Mouse (Mus musculus): ENCODE results near the gene Olfr684.
A peak's percentile ranks its signal among the peaks of the same experiment; 100 is the strongest.

The Olfr684 gene

DNA sequence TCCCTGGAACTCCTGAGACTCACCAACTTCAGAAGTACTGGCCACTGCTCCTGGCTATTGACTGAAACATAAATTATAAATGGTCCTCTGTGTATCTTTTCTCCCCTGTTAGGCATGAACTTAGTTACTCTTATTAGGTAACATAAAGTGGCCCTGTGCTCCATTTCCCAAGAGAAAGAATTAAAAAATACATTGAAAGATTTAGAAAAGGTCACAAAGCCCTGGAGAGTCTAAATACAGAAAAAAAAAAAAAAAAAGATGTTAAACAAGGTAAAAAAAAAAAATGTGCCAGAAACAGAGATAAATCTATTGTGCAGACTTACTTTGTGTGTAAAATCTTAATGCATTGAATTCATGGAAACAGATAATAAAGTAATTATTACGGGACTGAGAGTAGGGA lies at the start of gene Olfr684:
Gene Olfr684, minus strand, starts transcription at position 101 of the 400 bp plus-strand sequence.
- no peak for DNase-seq

DNA sequence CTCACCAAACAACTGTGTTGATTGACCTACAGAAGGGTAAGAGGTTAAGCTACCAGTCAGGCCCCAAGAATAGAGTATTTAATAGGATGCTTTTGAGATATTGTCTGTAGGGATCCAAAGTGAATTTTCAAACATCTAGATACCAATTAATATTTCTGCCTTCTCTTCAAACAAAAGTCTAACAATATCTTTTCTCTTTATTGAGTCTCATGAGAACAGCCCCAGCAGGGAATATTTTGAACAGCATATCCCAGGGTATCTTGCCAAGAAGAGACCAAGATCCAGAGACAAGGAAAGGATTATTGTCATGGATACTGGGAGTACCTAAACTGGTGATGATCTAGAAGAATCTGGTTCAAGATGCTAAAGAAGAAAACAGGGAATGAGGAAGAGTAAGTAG lies 43.9 kb upstream of the Olfr684 start, which contains the start of gene Olfr686:
Gene Olfr686, minus strand, starts transcription at position 101 of the 400 bp plus-strand sequence.
- DNase-seq: no peak

DNA sequence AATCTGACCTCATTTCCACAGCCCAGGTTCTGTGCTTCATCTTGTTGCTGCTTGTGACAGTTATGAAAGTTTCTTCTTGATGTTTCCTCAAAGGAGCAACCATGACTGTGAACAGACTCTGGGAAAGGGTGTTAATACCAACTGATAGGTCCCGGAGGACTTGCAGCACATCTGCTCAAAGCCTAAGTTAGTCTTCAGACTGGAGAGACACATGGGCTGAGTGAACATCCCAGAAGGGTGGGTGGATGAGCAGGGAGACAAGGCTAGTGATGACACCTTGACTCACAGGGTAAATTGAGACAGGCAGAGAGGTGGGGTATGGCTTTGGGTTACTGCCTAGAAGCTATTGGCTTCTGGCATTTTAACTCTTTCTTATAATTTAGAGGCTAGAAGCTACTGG lies 22.5 kb upstream of the Olfr684 start, which contains the start of gene Olfr685:
Gene Olfr685, minus strand, starts transcription at position 101 of the 400 bp plus-strand sequence.
- no peak for DNase-seq

DNA sequence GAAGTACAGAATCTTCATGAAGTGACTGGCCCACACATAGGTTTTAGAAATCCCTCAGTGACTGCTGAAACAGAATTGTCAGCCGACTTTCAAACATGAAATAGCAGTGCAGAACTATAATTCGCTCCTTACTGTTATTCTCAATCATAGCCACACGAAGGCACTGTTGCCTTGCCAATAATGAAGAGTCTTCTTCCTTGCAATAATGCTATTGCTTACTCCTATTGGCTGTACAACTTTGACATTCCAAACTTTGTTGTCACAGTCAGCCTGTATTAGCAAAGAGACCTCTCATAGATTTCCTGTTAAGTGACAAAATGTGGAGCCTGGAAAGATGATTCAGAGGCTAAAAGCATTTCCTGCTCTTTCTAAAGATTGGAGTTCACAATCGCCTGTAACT lies 7.3 kb upstream of the Olfr684 start:
- peak in 1 of 2 experiments; percentile 12 for DNase-seq

DNA sequence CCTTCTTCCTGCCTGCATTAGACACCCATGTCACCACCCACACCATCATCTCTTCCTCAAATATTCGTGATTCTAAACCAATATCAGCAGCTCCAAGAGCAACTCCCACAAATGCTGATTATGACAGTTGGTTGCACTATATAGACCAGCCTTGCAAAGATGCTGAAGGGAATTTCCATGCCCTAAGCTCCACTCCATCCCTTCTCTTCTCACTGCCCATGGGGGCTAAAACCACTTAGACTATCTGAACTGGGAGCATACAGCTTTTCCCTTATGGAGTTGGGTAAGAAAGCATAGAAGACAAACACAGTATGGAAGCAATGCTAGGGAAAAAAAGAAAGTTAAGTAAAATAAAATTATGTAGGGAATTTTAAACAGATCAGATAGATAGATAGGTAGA lies 16.5 kb downstream of the Olfr684 start, which contains the start of gene Olfr683:
Gene Olfr683, minus strand, starts transcription at position 101 of the 400 bp plus-strand sequence.
- no peak for DNase-seq

DNA sequence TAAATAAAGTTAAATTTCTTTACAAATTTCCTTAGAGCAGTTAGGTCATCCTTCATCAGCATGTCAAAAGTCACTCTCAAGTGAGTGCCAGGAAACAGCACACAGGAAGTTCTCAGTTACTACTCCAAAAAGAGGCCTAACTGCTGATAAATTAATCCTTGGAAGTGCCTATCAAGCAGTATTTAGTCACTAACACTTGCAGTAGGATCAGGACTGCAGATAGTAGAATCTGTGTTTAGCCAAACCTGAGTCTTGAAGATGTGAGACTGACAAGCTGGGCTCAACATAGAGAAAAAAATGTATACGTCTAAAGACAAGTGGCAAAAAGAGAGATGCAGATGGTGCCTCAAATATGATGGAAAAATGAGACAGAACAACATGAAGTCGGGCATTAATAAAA lies 22.2 kb downstream of the Olfr684 start:
- no peak for DNase-seq

DNA sequence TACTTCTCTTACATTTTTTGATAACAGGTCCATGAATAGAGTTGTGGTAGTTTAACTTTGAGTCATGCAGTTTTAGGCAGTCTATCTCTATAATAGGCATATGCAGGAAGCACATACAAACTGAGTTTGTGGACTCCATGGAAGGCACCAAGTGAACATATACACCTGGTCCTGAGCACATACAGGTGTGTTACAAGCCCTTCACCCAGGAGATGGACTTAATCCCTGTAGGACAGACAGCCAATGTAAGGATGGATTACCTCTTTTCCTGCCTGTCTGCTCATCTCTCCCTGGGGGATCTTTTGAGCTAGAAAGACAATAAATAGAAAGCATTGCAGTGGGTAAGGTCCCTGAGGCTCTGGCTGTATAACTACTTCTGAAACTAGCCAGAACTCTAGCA lies 46.9 kb downstream of the Olfr684 start, which contains the start of gene Olfr681:
Gene Olfr681, plus strand, starts transcription at position 301 of the 400 bp plus-strand sequence.
- DNase-seq: no peak
